Mouse (Mus musculus) myocyte (in vitro differentiated cells): Measurements from ENCODE around the gene Ptprg.
A peak's percentile ranks its signal among the peaks of the same experiment; 100 is the strongest.

ENCODE experiments used
- MAX ChIP-seq: IDR thresholded peaks from one replicate; pipeline ENCODE4 v1.6.1; 2011; ENCODE audit warnings: low read depth, mild to moderate bottlenecking, control low read depth
- POLR2A ChIP-seq: IDR thresholded peaks from one replicate; pipeline ENCODE4 v1.6.1; 2011; ENCODE audit warnings: low read depth, mild to moderate bottlenecking, control low read depth, moderate library complexity; ENCODE audit not compliant: insufficient read length
- SRF ChIP-seq: IDR thresholded peaks from one replicate; pipeline ENCODE4 v1.6.1; 2011; ENCODE audit warnings: low read depth; ENCODE audit not compliant: control insufficient read depth, insufficient read length

DNA sequence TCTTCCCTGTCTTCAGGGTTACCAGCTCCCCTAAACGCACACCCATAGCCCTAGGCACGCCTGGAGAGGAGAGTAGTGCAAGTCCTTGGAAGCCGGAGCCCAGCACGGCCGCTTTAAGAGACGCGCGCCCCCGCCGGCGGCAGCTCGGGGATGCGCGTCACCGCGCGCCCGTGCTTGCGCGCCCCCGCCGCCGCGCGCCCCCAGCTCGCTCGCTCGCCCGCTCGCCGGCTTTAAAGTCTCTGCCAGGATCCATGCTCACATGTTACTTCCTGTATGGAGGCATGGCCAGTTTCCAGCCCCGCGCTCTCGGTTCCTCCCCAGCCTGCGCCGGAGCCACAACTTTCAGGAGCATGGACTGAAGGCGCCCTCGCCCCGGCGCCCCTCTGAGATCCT is at the start of gene Ptprg:
- TF ChIP-seq SRF (no peak), MAX (no peak), POLR2A (peak; percentile 70)
